Mouse (Mus musculus): ENCODE data around the gene Tcap.

DNA sequence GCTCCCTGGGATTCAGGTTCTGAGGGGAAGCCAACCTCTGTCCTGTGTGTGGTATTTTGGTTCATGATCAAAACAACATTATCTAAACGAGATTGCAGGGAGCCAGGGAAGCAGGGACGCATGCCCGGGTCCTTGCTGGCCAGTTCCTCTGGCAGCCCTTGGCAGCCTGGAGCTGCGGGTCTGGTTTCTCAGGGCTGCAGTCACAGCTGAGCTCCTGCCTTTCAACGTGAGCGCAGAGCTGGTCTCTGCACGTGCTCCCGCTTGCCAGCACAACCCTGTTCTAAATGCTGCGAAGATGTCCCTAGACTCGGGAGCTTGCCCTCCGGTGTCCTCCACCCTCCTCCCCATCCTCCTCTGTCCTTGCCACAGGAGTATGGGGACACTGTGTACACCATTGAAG, 5.8 kb upstream of the Tcap start:
- TF ChIP-seq CTCF (IDR thresholded peaks at IDR 0.05; ENCODE audit: insufficient read depth, low read length) (no peak), POLR2A (IDR thresholded peaks at IDR 0.05; ENCODE audit: borderline replicate concordance, extremely low read depth, low read depth, low read length) (no peak)
